Mouse (Mus musculus) myocyte (in vitro differentiated cells): ENCODE measurements around the gene Prune1.

Experiments
- MAX ChIP-seq: IDR thresholded peaks from one replicate; pipeline ENCODE4 v1.6.1; 2011; ENCODE audit warnings: low read depth, mild to moderate bottlenecking, control low read depth
- MYOG ChIP-seq, 3 experiments: IDR thresholded peaks; one replicate each; pipeline ENCODE4 v1.6.1; 2011; ENCODE audit warnings: control low read depth in 2 of 3, low read depth in 2 of 3, mild to moderate bottlenecking in 2 of 3; ENCODE audit not compliant: insufficient read length in 2 of 3, control insufficient read depth in 1 of 3, insufficient read depth in 1 of 3
- POLR2A ChIP-seq: IDR thresholded peaks from one replicate; pipeline ENCODE4 v1.6.1; 2011; ENCODE audit warnings: low read depth, mild to moderate bottlenecking, control low read depth, moderate library complexity; ENCODE audit not compliant: insufficient read length
- POLR2AphosphoS2 ChIP-seq: IDR thresholded peaks from one replicate; pipeline ENCODE4 v1.6.1; 2011; ENCODE audit warnings: low read depth, control low read depth; ENCODE audit not compliant: insufficient read length
- TCF12 ChIP-seq: IDR thresholded peaks from one replicate; pipeline ENCODE4 v1.6.1; 2011; ENCODE audit warnings: mild to moderate bottlenecking, control low read depth; ENCODE audit not compliant: poor library complexity, insufficient read depth, severe bottlenecking

DNA sequence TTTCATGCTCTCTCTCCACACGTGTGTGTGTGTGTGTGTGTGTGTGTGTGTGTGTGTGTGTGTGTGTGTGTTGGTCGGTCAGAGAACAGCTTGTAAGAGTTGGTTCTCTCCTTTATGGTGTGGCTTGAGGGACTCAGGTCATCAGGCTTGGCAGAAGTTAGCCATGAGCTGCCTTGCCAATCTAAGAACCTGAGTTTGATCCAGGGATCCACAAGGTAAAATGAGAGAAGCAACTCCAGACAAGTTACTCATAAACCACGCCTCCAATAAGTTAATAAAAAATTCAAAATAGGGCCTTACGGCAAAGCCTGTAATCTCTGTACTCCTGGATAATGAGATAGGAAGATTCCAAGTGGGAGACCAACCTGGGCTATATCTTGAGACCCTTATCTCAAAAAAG is 73.6 kb downstream of the Prune1 start:
- TF ChIP-seq TCF12: no peak
- TF ChIP-seq MYOG (IDR thresholded peaks at IDR 0.05; ENCODE audit: control insufficient read depth in 1 of 3, insufficient read depth in 1 of 3, insufficient read length in 2 of 3, low read depth in 2 of 3): no peak
- no peak for TF ChIP-seq POLR2A
- no peak for TF ChIP-seq MAX
- TF ChIP-seq POLR2AphosphoS2: no peak
